Mouse (Mus musculus) ES-E14 (cell line): ENCODE measurements around the gene Polr2c.

Experiments used
- CHD2 ChIP-seq: IDR thresholded peaks from 2 replicates; pipeline ENCODE4 v1.6.1; 2014; ENCODE audit warnings: mild to moderate bottlenecking, low read depth, low read length, inconsistent platforms
- MAFK ChIP-seq: IDR thresholded peaks from 2 replicates; pipeline ENCODE4 v1.6.1; 2014; ENCODE audit warnings: mild to moderate bottlenecking, low read depth, low read length, inconsistent platforms; ENCODE audit not compliant: insufficient read depth
- ZNF384 ChIP-seq: IDR thresholded peaks from 2 replicates; pipeline ENCODE4 v1.6.1; 2012; ENCODE audit warnings: low read depth, low read length, inconsistent platforms

DNA sequence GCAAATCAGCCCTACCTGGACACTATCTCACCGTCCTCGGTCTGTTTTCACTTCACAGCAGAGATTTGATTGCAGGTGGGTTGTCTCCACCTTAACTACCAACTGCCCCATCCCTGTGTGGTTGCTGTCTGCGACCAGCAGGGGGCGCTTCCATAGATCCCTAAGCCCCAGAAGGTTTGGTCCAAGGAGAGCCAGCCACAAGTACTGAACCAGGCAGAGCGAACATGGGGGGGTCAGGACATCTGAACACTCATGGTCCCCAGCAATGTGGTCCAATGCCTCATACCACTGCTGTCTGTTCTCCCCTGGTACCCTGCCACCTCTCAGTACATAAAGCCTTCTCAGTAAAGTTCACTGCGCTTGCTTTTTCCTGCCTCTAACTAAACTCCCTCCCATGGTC, 17.1 kb downstream of the Polr2c start:
- TF ChIP-seq MAFK, result no peak
- TF ChIP-seq CHD2, result no peak
- TF ChIP-seq ZNF384, result no peak
